Mouse (Mus musculus) T-helper 2 cell (primary cell): ENCODE data around the gene Gcdh.

Source experiments
- in situ Hi-C: fragments of 300-600 bp; cut with MboI, MseI; formaldehyde crosslinking; loops from one replicate; pipeline ENCODE4 v1.15.1; 2025; ENCODE audit warnings: high pct_unique_total_duplicates

Gene Gcdh

DNA sequence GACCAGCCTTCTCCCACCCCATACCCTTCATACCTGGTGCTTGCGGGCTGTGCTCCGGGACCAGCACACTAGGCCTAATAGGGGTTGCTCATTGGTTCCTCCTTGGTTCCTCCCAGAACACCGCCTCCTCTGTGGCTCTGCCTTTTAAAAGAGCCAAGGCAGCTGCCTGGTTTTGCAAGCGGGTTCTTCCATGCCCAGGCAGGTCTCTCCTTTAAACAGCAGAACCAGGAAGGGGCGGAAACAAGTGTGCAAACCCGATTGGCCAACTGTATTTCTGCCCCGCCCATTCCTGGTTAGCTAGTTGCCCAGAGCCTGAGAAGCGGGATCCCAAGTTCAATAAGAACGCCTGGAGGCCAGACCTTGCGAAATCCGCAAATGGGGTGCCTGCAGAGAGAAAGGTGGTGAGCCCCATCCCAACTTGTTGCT, at the start of gene Gcdh:
Gene Gcdh (minus strand): TSS at position 213 of the 426 bp plus-strand sequence.
- in situ Hi-C loops, result no loop called here

DNA sequence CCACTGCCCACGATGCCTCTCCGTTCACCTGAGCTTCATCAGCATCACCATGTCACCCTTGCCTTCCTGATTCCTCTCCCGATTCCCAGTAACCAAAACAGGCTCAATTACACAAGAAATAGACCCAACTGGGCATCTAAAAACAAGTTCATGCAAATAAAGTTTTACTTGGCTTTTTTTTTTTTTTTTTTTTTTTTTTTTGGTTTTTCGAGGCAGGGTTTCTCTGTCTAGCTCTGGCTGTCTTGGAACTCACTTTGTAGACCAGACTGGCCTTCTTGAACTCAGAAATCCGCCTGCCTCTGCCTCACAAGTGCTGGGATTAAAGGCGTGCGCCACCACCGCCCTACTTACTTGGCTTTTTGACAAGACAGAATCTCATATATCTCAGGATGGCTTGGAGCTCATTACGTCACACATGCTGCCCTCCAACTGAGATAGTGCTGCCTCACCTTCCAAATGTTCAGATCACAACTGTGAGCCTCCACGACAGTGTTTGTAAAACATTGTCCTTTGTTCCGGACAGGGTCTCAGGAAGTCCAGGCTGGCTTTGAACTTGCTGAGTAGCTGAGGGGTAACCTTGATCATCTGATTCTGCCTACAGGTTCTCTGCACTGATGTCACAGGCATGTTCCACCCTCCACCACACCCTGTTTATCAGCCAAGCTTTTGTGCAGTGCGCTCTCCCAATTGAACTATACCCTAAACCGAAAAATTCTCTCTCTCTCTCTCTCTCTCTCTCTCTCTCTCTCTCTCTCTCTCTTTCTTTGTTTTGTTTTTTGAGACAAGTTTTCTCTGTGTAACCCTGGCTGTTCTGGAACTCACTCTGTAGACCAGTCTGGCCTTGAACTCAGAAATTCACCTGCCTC, 44.1 kb upstream of the Gcdh start:
- in situ Hi-C loops, result no loop called here

DNA sequence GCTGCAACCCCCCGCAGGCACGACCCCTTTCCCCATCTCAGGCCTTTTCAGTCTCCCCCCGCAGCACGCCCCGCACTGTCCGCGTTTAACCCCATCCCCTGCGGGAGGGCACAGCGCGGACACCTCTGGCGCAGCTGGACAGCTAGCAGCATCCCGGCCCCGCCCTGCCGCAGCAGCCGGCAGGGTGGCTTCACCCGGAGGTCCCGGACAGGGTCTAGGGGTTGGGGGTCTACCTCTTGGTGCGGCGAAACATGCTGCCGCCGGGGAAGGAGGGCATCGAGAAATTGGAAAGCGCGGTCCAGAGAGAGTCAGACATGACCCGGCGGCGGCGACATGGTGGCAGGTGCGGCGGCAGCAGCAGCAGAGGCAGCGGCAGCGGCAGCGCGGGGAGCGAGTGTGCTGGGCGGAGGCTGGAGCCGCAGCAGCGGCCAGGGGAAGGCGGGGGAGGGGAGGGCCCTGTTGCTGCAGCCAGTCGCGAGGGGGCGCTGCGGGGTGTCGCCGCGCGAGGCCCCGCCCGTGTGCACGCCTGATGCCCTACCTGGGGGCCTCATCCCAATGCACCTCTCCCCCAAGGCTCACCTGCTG, 43.3 kb upstream of the Gcdh start, which contains the start of gene Mast1:
Gene Mast1 (minus strand): TSS at position 398 of the 585 bp plus-strand sequence.
- in situ Hi-C loops, result no loop called here

DNA sequence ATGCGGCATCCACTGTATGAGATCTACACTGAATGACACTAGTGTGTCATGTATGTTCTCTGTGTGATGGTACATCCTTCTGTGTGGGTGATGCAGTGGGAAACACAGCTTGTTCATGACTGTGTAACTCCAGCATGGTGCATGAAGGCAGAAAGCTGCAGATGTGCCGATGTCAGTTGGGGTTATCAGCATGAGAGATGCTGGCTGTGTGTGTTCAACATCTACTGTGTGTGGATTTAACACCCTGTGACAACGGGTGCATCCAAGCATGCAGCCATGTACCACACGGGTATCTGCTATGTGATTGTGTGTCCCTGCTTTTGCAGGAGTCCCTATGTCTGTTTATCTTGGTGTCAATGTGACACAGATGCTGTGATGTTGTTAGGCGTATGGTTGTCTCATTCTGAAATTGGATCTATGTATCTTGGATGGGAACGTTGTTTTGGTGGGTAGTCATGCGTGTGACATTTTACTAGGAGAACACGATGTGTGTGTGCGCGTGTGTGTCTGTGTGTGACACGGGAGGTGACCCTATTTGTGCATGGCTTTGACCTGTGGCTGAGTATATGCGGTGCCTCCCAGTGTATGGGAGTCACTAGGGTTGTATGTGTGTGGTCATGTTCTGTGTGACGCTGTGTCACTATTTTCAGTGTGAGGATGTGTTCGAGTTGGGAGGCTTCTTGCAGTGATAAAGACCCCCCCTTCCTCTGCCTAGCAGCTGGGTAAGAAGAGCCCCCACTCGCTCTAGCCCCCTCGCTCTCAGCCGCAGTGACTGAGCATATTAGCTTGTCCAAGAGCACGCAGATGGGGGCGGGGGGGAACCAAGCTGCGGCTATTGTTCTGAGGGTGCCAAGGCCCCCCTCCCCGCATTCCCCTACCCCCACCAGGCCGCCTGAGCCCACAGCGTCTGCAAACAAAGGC, 42.6 kb upstream of the Gcdh start:
- in situ Hi-C loops, result no loop called here

DNA sequence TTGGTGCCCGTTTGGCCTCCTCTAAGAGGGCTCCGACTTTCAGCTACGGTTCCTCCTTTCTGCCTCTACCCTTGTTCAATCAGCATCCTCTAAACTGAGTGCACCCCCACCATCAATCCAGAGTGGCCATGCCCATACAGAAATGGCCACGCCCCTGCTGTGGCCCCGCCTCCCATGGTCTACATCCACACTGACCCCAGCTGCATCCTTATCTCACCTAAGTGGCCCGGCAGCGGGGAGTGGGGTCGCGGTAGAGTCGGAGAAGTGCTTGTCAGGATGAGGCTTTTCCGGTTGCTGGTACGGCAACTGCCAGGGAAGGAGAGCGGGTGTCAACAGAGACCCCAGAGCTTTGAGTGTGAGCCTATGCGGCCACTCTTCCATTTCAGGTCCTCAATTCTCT, 41.8 kb upstream of the Gcdh start:
- in situ Hi-C loops, result no loop called here

DNA sequence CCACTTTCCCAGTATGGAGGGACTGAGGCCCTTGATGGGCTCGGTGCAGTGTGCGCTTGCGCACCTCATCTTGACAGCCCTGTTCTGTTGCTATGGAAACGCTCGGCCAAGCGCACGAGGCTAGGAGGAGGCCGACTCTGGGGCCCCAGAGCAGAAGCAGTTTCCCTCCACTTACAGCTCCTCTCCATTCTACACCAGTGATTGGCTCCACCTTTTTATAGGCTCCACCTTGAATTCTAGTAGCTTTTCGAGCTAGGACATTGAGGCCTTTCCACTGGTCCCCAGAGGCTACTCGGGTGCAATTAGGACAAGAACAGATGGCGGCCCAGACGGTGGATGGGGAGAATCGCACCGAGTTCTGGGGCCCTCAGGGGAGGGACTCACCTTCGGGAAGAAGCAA, 41.1 kb upstream of the Gcdh start:
- in situ Hi-C loops, result no loop called here

DNA sequence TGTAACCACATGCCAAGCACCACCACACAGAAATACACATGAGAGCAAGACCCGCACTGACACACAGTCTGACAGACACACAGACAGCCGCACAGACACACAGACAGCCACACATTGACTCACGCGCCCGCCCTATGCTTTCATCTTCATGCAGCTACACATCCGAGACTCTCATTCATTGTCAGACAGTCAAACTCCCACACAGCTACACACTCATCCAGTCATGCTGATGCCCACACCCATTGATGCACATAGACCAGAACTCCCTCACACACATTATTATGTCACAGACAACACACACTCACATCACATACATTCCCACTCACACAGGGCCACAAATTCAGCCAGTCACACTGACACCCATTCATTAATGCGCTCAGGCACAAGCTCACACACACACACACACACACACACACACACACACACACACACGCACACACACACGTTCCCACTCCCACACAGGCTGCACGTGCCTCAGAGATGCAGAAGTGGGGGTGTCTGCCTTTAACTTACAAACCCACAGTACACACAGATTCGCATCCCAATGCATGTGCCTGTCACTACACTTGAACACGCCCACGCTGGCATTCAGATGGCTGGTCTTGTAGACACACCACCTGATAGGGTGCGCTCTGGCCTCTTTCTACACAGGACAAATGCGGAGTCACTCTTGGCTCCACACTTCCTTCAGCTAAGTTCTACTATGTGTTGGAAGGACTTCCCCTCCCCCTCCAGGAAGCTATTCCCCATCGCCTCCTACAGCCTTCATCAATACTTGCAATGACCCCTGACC, 40.2 kb upstream of the Gcdh start:
- in situ Hi-C loops, result no loop called here

DNA sequence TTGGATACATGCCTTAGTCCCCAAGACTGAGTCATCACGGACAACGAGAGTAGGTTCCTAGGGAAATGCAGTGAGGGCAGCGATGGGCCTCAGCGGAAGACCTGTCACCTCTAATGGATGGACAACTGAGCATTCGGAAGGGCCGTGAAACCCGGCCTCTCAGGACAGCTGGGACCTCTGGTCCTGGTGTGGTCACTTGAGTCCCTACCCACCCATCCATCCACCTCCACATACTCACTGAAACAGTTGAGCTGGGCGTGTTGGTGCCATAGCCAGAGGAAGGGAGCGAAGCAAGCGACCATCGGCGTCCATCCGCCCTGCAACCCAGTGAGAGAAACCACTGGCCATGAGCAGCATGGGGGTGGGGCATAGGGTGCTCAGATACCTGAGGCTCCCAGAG, 36.9 kb upstream of the Gcdh start:
- in situ Hi-C loops, result no loop called here

DNA sequence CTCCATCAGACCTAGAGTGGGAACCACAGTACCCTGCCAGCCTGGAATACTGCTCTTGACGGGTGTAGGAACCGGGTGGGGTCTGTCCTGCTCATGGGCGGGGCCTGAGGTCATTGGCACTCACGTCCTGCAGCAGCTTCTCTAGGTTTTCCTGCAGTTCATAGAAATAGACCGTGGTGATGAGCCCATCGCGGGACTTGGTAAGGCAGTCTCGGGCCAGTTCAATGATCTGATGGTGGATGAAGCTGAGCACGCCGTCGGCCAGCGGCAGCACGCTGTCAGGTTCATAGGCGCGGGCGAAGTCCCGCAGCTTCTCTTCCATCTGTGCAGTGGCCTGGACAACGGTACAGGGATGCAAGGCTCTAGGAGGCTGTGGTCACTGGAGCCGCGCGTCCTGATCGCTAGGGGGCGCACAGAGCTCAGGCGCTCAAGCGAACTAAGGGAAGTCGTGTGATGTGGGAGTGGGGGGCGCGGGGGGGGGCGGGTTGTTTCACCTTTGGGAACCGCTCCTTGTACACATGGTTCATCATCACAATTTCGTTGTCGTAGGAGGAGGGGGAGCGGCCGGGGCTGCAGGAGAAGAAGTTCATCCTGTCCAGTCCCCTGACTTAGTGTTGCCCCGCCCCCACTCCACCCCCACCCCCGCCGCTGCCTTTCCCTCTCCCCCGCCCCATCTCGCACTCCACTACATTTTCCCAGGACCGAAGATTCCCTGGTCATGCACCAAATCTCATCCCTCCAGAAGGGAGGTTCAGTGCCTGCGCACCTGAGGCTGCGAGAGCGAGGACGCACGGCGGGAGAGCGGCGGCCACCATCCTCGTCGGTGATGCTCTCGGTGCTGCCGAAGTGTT, 35.0 kb upstream of the Gcdh start:
- in situ Hi-C loops, result no loop called here

DNA sequence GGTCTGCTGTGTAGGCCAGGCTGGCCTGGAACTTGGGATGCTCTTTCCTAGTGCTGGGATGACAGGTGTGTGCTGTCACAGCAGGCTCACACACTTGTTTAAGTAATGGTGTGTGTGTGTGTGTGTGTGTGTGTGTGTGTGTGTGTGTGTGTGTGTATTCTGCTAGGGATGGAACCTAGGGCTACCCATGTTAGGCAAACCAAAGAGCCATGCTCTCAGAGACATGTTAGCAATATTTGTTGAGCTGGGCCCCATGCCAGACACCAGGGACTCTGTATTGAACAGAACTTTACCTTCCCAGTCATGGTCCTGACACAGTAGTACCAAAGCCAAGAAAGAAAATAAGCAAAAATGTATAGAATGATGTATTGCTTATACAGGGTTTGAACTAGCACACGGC, 33.8 kb upstream of the Gcdh start:
- in situ Hi-C loops, result no loop called here

DNA sequence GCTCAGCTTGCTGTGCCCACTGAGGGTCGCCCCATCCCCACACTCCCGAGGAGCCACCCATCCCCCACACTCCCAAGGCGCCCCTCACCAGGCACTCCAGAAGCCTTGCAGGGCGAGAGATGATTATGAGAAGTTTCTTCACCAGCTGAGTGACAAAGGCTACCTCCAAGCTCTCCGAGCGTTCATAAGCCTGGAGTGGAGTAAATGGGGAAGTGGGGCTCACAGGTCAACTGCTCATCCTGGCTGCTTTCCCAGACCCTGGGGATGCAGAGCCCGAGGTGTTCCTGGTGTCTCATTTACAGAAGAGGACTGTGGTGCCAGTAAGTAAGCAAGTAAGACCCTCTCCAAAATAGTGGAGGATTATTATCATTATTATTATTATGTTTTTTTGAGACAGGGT, 31.8 kb upstream of the Gcdh start:
- in situ Hi-C loops, result no loop called here

DNA sequence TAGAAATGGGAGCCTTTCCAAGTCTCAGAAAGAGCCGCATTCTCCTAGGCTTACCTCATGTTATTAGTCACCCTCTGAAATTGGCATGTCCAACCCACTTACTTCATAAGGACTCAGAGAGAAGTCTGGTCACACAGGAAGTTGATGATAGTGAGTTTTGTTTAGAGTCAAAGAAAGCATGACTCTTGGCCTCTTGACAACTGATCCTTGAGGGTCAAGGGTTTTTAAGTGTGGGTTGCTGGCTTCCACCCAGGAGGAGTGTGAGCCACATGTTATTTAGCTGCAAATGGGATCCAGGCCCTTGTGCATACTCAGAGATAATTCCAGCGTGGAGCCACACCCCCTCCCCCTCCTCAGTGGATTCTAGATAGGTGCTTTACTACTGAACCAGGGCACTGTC, 27.9 kb upstream of the Gcdh start:
- in situ Hi-C loops, result no loop called here

DNA sequence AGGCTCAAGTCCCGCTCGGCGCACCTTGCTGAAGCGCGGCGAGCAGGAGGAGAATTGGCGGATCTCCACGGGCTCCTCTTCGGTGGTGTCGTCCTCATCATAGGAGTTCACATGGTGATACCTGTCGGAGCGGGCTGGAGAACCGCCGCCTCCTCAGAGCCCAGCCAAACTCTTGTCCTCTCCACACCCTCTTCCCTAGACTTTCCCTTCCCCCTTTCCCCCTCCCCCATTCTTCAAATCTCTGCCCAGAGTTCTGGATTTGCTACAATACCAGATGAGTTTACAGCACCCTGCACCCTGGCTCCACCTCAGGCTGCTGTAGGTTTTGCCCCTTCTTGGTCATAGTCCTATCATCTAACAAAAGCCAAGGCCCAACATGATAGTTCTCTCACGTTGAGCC, 24.9 kb upstream of the Gcdh start:
- in situ Hi-C loops, result no loop called here

DNA sequence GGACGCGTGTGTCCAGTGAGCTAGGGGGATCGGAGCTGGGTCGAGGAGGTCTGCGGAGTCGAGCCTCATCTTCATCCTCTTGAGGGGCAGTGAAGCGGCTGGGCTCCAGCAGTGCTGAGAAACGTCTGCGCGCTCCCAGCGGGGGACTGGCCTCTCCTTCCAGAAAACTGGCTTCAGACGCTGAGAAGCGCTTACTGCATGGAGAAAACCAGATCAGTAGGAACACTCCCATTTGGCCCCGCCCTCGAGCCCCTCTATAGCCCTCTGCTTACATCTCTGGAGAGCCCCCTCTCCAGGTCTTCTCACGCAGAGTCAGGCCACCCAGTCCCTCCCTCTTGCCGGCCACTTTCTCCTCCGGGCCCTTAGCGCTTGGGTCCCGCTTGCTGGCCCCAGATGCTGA, 24.1 kb upstream of the Gcdh start:
- in situ Hi-C loops, result no loop called here

DNA sequence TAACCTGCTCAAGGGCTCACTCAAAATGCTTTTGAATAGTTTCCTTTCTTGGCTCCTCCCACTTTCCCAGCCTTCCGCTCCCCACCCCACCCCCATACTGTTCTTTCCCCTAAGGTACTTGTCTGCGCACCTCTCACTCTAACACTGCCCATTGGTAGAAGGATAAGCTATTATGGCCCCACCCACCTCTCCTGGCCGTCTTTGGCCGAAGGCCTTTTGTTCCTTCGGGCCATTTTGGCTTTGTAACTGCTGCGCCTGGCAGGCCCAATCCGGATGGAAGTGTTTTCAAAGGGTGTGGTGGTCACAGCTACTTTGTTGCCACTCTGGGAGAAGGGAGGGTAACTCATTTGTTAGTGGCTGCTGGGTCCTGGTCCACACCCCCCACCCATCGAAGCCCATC, 21.5 kb upstream of the Gcdh start:
- in situ Hi-C loops, result no loop called here

DNA sequence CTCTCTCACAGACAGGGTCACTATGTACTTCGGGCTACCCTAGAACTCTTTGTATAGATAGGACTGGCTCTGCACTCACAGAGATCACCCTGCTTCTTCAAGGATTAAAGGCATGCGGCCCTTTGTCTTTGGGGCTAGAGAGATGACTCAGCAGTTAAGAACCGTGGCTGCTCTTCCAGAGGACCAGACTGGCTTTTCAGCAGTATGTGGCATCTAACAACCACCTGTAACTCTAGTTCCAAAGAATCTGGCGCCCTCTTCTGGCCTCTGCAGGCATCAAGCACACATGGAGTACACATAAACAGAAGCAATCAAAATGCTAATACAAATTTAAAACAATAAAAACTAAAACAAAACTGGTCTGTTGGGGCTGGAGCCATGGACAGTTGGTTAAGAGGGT, 20.2 kb upstream of the Gcdh start:
- in situ Hi-C loops, result no loop called here

DNA sequence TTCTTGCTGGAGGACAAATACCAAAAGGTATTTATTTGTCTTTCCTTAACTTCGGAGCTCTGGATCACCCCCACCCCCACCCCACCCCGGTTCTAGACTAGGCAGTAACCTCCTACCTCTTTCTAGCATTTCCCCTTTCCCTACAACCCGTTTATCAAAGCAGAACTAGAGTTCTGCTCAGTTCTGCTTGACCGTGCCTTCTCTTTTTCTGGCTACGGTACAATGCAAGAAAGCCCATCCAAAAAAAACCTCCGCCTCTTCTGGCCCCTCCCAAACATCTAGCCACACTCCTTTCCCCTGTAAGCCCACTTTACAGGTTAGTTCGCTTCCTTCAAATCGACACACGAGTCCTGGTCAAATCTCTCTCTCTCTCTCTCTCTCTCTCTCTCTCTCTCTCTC, 19.8 kb upstream of the Gcdh start:
- in situ Hi-C loops, result no loop called here

DNA sequence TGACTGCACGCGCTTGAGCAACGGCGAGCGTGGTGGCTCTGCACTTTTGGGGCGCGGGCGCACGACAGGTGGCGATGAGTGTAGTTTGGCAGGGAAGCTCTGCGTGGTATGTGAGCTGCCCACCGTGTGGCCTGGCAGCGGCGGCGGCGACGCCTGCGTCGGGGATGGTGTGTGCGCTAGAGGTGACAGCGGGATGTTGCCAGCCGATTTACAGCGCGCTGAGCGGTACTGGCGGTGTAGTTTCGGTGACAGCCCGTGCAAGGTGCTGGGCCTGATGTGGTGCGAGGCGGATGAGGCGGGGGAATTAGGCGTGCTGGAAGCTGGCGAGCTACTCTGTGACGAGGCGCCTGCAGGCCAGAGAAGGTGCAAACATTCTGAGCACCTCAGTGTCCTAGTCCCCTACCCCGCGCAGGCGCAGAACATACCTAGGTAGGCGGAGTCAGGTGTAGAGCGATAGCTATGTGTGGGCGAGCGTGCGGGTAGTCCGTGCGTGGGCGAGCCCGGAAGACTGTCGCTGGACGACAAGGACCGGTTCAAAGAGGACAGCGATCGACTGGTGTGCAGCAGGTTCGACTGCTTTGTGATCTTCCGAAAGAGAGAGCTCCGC, 19.3 kb upstream of the Gcdh start:
- in situ Hi-C loops, result no loop called here

DNA sequence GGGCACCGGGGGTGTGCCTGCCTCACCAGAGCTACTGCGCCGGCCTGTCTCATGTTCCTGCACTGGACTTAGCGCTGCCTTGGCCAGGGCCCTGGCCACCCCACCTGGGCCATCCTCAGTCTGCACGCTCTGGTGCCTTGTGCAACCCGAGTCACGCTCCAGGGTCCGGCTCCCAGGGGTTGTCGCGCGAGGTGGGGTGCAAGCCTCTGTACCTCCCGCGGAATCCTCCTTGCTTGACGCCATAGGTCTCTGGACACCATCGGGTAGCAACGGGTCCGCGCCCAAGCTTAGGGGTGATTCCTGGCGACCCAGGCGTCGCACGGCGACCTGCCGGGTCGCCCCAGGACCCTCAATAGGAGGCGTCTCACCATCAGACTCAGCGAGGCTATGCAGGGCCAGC, 18.7 kb upstream of the Gcdh start:
- in situ Hi-C loops, result no loop called here

DNA sequence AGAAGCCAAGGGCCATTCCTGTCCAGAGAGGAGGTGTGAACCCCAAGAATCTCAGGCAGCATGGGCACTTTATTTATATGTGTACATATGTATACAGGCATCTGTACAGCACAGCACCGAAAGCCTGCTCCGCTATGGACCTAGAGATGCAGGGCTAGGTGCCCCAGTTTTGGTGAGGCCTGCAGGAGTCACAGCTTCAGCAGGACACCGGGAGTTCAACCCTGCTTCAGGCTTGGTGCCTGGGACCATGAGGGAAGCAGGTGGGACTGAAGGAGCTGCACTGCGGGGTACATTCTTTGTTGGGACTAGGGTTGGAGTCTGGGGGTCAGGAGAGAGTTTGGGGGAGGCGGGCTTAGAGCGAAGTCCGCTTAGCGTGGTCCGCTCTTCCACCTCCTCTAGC, 18.1 kb upstream of the Gcdh start:
- in situ Hi-C loops, result no loop called here
